Mouse (Mus musculus) MEL (cell line): ENCODE data around the gene Sh2b1. TPM values are rescaled to one million over a fixed set of nuclear protein-coding genes. Genes with fewer than 3 reads are reported as not detected.

ENCODE experiments used
- DNase-seq: peaks from one replicate; pipeline ENCODE4 v3.0.0; 2011; ENCODE audit warnings: low read depth, low spot score
- H3K27ac ChIP-seq: 2 replicates; pipeline ENCODE4 v1.5.1; 2012; ENCODE audit warnings: low read depth, mild to moderate bottlenecking, control low read depth, low read length, moderate library complexity; ENCODE audit not compliant: control insufficient read depth
- H3K27me3 ChIP-seq, 2 experiments: fragments of 150-350 bp in 1 of 2; sonication (generic) in 1 of 2; 2 replicates each; pipeline ENCODE4 v1.6.1; 2012; ENCODE audit warnings: low read length in 2 of 2, mild to moderate bottlenecking in 2 of 2, improper control_type of control experiment in 1 of 2, moderate library complexity in 1 of 2; ENCODE audit not compliant: insufficient read depth in 2 of 2, control insufficient read depth in 1 of 2
- H3K36me3 ChIP-seq, 2 experiments: 2 replicates each; pipeline ENCODE4 v1.6.1; 2012 to 2014; ENCODE audit warnings: low read length in 2 of 2, improper control_type of control experiment in 1 of 2, inconsistent platforms in 1 of 2, mild to moderate bottlenecking in 1 of 2; ENCODE audit not compliant: insufficient read depth in 2 of 2, control insufficient read depth in 1 of 2
- H3K4me1 ChIP-seq, 2 experiments: fragments of 150-350 bp in 1 of 2; sonication (generic) in 1 of 2; 2 replicates each; pipeline ENCODE4 v1.6.1; 2012; ENCODE audit warnings: low read length in 2 of 2, improper control_type of control experiment in 1 of 2, mild to moderate bottlenecking in 1 of 2; ENCODE audit not compliant: insufficient read depth in 2 of 2, control insufficient read depth in 1 of 2
- H3K4me3 ChIP-seq, 2 experiments: fragments of 150-350 bp in 1 of 2; sonication (generic) in 1 of 2; 2 replicates each; pipeline ENCODE4 v1.5.1; 2012; ENCODE audit warnings: low read depth in 2 of 2, low read length in 2 of 2, mild to moderate bottlenecking in 2 of 2, moderate library complexity in 2 of 2, control low read depth in 1 of 2, improper control_type of control experiment in 1 of 2; ENCODE audit not compliant: control insufficient read depth in 1 of 2, insufficient read depth in 1 of 2
- H3K79me2 ChIP-seq: 2 replicates; pipeline ENCODE4 v1.6.1; 2012; ENCODE audit warnings: mild to moderate bottlenecking, low read length, moderate library complexity; ENCODE audit not compliant: control insufficient read depth, poor library complexity, insufficient read depth
- H3K9ac ChIP-seq: 2 replicates; pipeline ENCODE4 v1.6.1; 2012; ENCODE audit warnings: low read depth, mild to moderate bottlenecking, control low read depth, low read length, moderate library complexity; ENCODE audit not compliant: control insufficient read depth, poor library complexity, severe bottlenecking
- H3K9me3 ChIP-seq: fragments of 150-350 bp; sonication (generic); replicated peaks from 2 replicates; pipeline ENCODE4 v1.6.1; 2012; ENCODE audit warnings: mild to moderate bottlenecking, low read length, improper control_type of control experiment, moderate library complexity; ENCODE audit not compliant: insufficient read depth
- CHD2 ChIP-seq: IDR thresholded peaks from 2 replicates; pipeline ENCODE4 v1.6.1; 2011; ENCODE audit warnings: low read length, improper control_type of control experiment
- CTCF ChIP-seq, 3 experiments: IDR thresholded peaks in 2 of 3; conservative IDR thresholded peaks in 1 of 3; 2 replicates each; pipeline ENCODE4 v1.5.1; 2011 to 2012; ENCODE audit warnings: low read length in 3 of 3, low read depth in 2 of 3, mild to moderate bottlenecking in 2 of 3, improper control_type of control experiment in 1 of 3, inconsistent platforms in 1 of 3, mixed read lengths in 1 of 3, moderate library complexity in 1 of 3; ENCODE audit not compliant: control insufficient read depth in 1 of 3, insufficient read depth in 1 of 3, poor library complexity in 1 of 3, severe bottlenecking in 1 of 3
- ELF1 ChIP-seq: IDR thresholded peaks from 2 replicates; pipeline ENCODE4 v1.6.1; 2014; ENCODE audit warnings: low read depth, mild to moderate bottlenecking, inconsistent platforms, low read length, improper control_type of control experiment, moderate library complexity
- ETS1 ChIP-seq: IDR thresholded peaks from 2 replicates; pipeline ENCODE4 v1.6.1; 2012; ENCODE audit warnings: low read depth, mild to moderate bottlenecking, inconsistent platforms, low read length, improper control_type of control experiment, moderate library complexity
- GABPA ChIP-seq: IDR thresholded peaks from 2 replicates; pipeline ENCODE4 v1.6.1; 2012; ENCODE audit warnings: low read depth, mild to moderate bottlenecking, inconsistent platforms, low read length, improper control_type of control experiment, moderate library complexity
- HCFC1 ChIP-seq: IDR thresholded peaks from 2 replicates; pipeline ENCODE4 v1.6.1; 2012; ENCODE audit warnings: low read depth, mild to moderate bottlenecking, inconsistent platforms, low read length, improper control_type of control experiment, moderate library complexity
- JUND ChIP-seq: IDR thresholded peaks from 2 replicates; pipeline ENCODE4 v1.6.1; 2011; ENCODE audit warnings: low read depth, mild to moderate bottlenecking, improper control_type of control experiment, low read length
- KAT2A ChIP-seq: conservative IDR thresholded peaks from 2 replicates; pipeline ENCODE4 v1.6.1; 2012; ENCODE audit warnings: low read depth, low read length, improper control_type of control experiment, inconsistent platforms
- MAFK ChIP-seq: IDR thresholded peaks from 2 replicates; pipeline ENCODE4 v1.6.1; 2011; ENCODE audit warnings: low read depth, mild to moderate bottlenecking, low read length, improper control_type of control experiment, borderline replicate concordance
- MAX ChIP-seq: IDR thresholded peaks from 2 replicates; pipeline ENCODE4 v1.6.1; 2011; ENCODE audit warnings: low read length, improper control_type of control experiment
- MAZ ChIP-seq: IDR thresholded peaks from 2 replicates; pipeline ENCODE4 v1.6.1; 2012; ENCODE audit warnings: low read depth, mild to moderate bottlenecking, inconsistent platforms, low read length, improper control_type of control experiment
- MEF2A ChIP-seq: IDR thresholded peaks from 2 replicates; pipeline ENCODE4 v1.6.1; 2014; ENCODE audit warnings: low read depth, mild to moderate bottlenecking, inconsistent platforms, low read length, improper control_type of control experiment; ENCODE audit not compliant: poor library complexity, insufficient replicate concordance, severe bottlenecking; ENCODE audit errors: extremely low read depth
- MXI1 ChIP-seq: IDR thresholded peaks from 2 replicates; pipeline ENCODE4 v1.6.1; 2011; ENCODE audit warnings: mild to moderate bottlenecking, low read depth, low read length, improper control_type of control experiment
- MYB ChIP-seq: IDR thresholded peaks from 2 replicates; pipeline ENCODE4 v1.6.1; 2011; ENCODE audit warnings: mild to moderate bottlenecking, low read depth, low read length, improper control_type of control experiment
- NELFE ChIP-seq: IDR thresholded peaks from 2 replicates; pipeline ENCODE4 v1.6.1; 2011; ENCODE audit warnings: low read depth, low read length, improper control_type of control experiment
- NRF1 ChIP-seq: IDR thresholded peaks from 2 replicates; pipeline ENCODE4 v1.6.1; 2014; ENCODE audit warnings: low read depth, mild to moderate bottlenecking, inconsistent platforms, low read length, improper control_type of control experiment, moderate library complexity; ENCODE audit not compliant: poor library complexity, insufficient read depth, severe bottlenecking
- POLR2A ChIP-seq, 2 experiments: IDR thresholded peaks; 2 replicates each; pipeline ENCODE4 v1.6.1; 2011 to 2012; ENCODE audit warnings: low read length in 2 of 2, mild to moderate bottlenecking in 2 of 2, control low read depth in 1 of 2, improper control_type of control experiment in 1 of 2, low read depth in 1 of 2, moderate library complexity in 1 of 2; ENCODE audit not compliant: control insufficient read depth in 1 of 2, insufficient read depth in 1 of 2, poor library complexity in 1 of 2
- POLR2AphosphoS2 ChIP-seq: IDR thresholded peaks from 2 replicates; pipeline ENCODE4 v1.6.1; 2011; ENCODE audit warnings: low read length, improper control_type of control experiment
- POLR2AphosphoS5 ChIP-seq: IDR thresholded peaks from 2 replicates; pipeline ENCODE4 v1.6.1; 2012; ENCODE audit warnings: low read depth, borderline replicate concordance, mild to moderate bottlenecking, inconsistent platforms, low read length, moderate library complexity, mixed read lengths
- RAD21 ChIP-seq: IDR thresholded peaks from 2 replicates; pipeline ENCODE4 v1.6.1; 2011; ENCODE audit warnings: mild to moderate bottlenecking, low read depth, low read length, improper control_type of control experiment
- SIN3A ChIP-seq: IDR thresholded peaks from 2 replicates; pipeline ENCODE4 v1.6.1; 2012; ENCODE audit warnings: low read length, improper control_type of control experiment, inconsistent platforms
- SMC3 ChIP-seq: IDR thresholded peaks from 2 replicates; pipeline ENCODE4 v1.6.1; 2011; ENCODE audit warnings: low read depth, low read length, improper control_type of control experiment
- TCF12 ChIP-seq: IDR thresholded peaks from 2 replicates; pipeline ENCODE4 v1.6.1; 2014; ENCODE audit warnings: low read depth, mild to moderate bottlenecking, inconsistent platforms, low read length, improper control_type of control experiment, moderate library complexity
- USF1 ChIP-seq: IDR thresholded peaks from 2 replicates; pipeline ENCODE4 v1.6.1; 2014; ENCODE audit warnings: low read depth, mild to moderate bottlenecking, inconsistent platforms, low read length, improper control_type of control experiment, moderate library complexity
- ZC3H11A ChIP-seq: IDR thresholded peaks from 2 replicates; pipeline ENCODE4 v1.6.1; 2012; ENCODE audit warnings: low read depth, mild to moderate bottlenecking, inconsistent platforms, low read length, improper control_type of control experiment
- ZKSCAN1 ChIP-seq: IDR thresholded peaks from 2 replicates; pipeline ENCODE4 v1.6.1; 2012; ENCODE audit warnings: low read depth, mild to moderate bottlenecking, inconsistent platforms, low read length, improper control_type of control experiment, moderate library complexity
- ZMIZ1 ChIP-seq: IDR thresholded peaks from 2 replicates; pipeline ENCODE4 v1.6.1; 2012; ENCODE audit warnings: low read depth, mild to moderate bottlenecking, inconsistent platforms, low read length, improper control_type of control experiment, moderate library complexity
- ZNF384 ChIP-seq: IDR thresholded peaks from 2 replicates; pipeline ENCODE4 v1.6.1; 2012; ENCODE audit warnings: low read depth, mild to moderate bottlenecking, inconsistent platforms, low read length, improper control_type of control experiment
- polyA plus RNA-seq, 2 experiments: library from polyadenylated mRNA; stranded (reverse) in 1 of 2; unstranded in 1 of 2; fragments of >175 nt in 1 of 2; fragments of >200 nt in 1 of 2; gene quantifications; 2 replicates each; pipeline versions ENCODE4 v1.2.1 to v1.2.4; 2012; ENCODE audit warnings: low replicate concordance in 2 of 2, low read depth in 1 of 2; ENCODE audit not compliant: insufficient read length in 2 of 2, insufficient read depth in 1 of 2, missing spikeins in 1 of 2
- total RNA-seq: library from RNA; depleted of rRNA; stranded (reverse); fragments of 300-350 nt; gene quantifications from 2 replicates; pipeline ENCODE4 v1.2.3, GENCODE M21; 2012

Gene Sh2b1
- total and polyA plus RNA-seq, 3 experiments: 13.1 to 48.9 TPM; not detected in 1

GRCm38 (mm10) chr7:126429503-126429898 is 45.7 kb downstream of the Sh2b1 start:
- Histone ChIP-seq H3K4me1 (peaks cover 0 to 6% of the 10 kb centered on the region in 2 experiments; a peak in 2 of 4 replicates), H3K36me3 (peaks cover 0 to 4% of the 10 kb centered on the region in 2 experiments; a peak in 2 of 4 replicates), H3K4me3 (peak overlapping the region; percentile 29 to 81; a peak in 3 of 4 replicates), H3K79me2 (no peaks in the 10 kb centered on the region), H3K9me3 (no peaks in the 10 kb centered on the region), H3K9ac (no peak overlapping the region), H3K27ac (no peak overlapping the region), H3K27me3 (no peaks in the 10 kb centered on the region)
- TF ChIP-seq JUND (no peak), SMC3 (no peak), ETS1 (no peak), HCFC1 (no peak), MAX (no peak), MYB (no peak), CHD2 (no peak), ZKSCAN1 (no peak), ZMIZ1 (no peak), POLR2A (IDR thresholded peaks at IDR 0.05; ENCODE audit: control insufficient read depth in 1 of 2, insufficient read depth in 1 of 2, low read depth in 1 of 2, low read length in 2 of 2, poor library complexity in 1 of 2) (no peak), USF1 (no peak), GABPA (no peak), TCF12 (no peak), RAD21 (no peak), KAT2A (no peak), NELFE (no peak), MEF2A (no peak), ZC3H11A (no peak)
- DNase-seq: no peak

- peak within 1 kb of the TSS; percentile 71 to 81 for H3K4me3 ChIP-seq
- H3K27me3 ChIP-seq: no peaks in the 10 kb centered on the region
- H3K9me3 ChIP-seq: no peaks in the 10 kb centered on the region
- DNase-seq: peak; percentile 85
- peaks cover 0 to 6% of the 10 kb centered on the region in 2 experiments; a peak in 2 of 4 replicates for H3K4me1 ChIP-seq
- peak within 1 kb of the TSS; percentile 94 for H3K9ac ChIP-seq
- peak within 1 kb of the TSS; percentile 70 for H3K27ac ChIP-seq
- peaks cover 0 to 4% of the 10 kb centered on the region in 2 experiments; a peak in 2 of 4 replicates for H3K36me3 ChIP-seq
- no peaks in the 10 kb centered on the region for H3K79me2 ChIP-seq
- peak; percentile 63 for TF ChIP-seq NELFE
- peak; percentile 75 for TF ChIP-seq MXI1
- no peak for TF ChIP-seq SMC3
- TF ChIP-seq POLR2AphosphoS2: no peak
- no peak for TF ChIP-seq MAZ
- no peak for TF ChIP-seq TCF12
- TF ChIP-seq SIN3A: peak; percentile 72
- peak; percentile 96 for TF ChIP-seq ELF1
- no peak for TF ChIP-seq MAFK
- 0 out of 2 replicates have a peak, but pooled peaks have one; percentile 6 for TF ChIP-seq NRF1
- TF ChIP-seq ZNF384: no peak
- peak; percentile 33; the same call in 1 of the 2 replicates for TF ChIP-seq MAX
- TF ChIP-seq MEF2A: no peak
- TF ChIP-seq HCFC1: peak; percentile 75
- peak; percentile 48 for TF ChIP-seq KAT2A
- TF ChIP-seq POLR2AphosphoS5: no peak
- TF ChIP-seq CTCF (IDR thresholded peaks at IDR 0.05 in 2 of 3, conservative IDR thresholded peaks at IDR 0.05 in 1 of 3; ENCODE audit: control insufficient read depth in 1 of 3, insufficient read depth in 1 of 3, low read depth in 2 of 3, low read length in 3 of 3, poor library complexity in 1 of 3, severe bottlenecking in 1 of 3): no peak
- TF ChIP-seq POLR2A (IDR thresholded peaks at IDR 0.05; ENCODE audit: control insufficient read depth in 1 of 2, insufficient read depth in 1 of 2, low read depth in 1 of 2, low read length in 2 of 2, poor library complexity in 1 of 2): peak; percentile 64 to 71; a peak in 2 of 4 replicates
Observed at GRCm38 (mm10) chr7:126428631-126429502, 46.4 kb downstream of the Sh2b1 start, which contains the start of gene Rabep2. TSS of gene Rabep2 (plus strand) at chr7:126428759.
